Mouse (Mus musculus) lung, postnatal 25 days (tissue): ENCODE results near the gene Tmem150b.

ENCODE experiments used
- DNase-seq: peaks from one replicate; pipeline ENCODE4 v3.0.0; 2022; ENCODE audit warnings: low spot score

Gene Tmem150b

DNA sequence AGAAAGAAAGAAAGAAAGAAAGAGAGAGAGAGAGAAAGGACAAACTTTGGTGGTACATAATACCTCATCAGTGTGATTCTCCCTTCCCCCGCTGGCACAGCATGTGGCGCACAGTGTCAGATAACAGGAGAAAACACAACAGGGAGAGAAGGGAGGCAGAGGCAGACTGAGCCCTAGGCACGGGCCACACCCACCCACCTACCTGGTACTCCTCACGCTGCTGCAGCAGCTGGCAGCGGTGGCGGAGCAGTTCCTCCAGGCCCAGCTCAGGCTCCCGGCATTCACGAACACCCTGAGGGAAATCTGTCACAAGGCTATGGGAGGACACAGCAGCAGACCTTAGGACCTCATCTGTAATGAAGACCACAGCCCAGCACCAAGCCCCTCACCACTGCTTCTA is 61.9 kb downstream of the Tmem150b start:
- DNase-seq = no peak

GRCm38 (mm10) chr7:4659911-4660443 is 65.1 kb downstream of the Tmem150b start:
- DNase-seq = no peak

DNA sequence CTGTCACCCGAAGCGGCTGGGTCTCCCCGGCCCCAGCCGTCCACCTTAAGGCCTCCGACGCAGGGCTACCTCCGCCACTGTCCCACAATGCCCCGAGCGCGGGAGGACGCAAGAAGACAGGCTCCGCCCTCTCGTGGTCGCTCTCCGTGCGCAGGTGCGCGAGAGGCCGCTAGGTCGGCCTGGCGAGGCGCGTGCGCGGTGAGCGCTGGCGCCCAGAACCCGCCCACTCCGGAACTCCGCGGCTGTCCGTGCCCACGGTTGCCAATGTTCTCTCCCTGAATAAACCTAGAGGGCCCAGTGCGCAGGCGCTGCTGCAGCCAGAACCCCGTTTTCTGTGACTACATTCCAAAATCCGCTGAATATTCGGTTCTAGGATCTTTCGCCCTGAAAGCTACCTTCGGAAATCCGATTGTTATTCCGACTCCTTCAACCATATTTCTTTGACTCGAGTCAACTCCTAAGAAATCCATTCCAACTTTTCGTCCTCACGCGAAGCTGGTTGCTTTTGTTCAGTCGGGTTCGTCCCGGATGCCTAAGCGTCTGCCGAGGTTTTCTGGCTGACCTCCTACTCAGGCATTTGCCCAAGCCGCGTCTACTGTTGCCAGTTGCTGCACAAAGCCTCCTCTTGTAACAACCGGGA is 66.0 kb downstream of the Tmem150b start, which contains the start of gene Ppp6r1:
Gene Ppp6r1, minus strand, starts transcription at position 108 of the 640 bp plus-strand sequence.
- DNase-seq = peak; percentile 97

- no peak for DNase-seq
Measured at GRCm38 (mm10) chr7:4658128-4658907, 66.7 kb downstream of the Tmem150b start.

DNA sequence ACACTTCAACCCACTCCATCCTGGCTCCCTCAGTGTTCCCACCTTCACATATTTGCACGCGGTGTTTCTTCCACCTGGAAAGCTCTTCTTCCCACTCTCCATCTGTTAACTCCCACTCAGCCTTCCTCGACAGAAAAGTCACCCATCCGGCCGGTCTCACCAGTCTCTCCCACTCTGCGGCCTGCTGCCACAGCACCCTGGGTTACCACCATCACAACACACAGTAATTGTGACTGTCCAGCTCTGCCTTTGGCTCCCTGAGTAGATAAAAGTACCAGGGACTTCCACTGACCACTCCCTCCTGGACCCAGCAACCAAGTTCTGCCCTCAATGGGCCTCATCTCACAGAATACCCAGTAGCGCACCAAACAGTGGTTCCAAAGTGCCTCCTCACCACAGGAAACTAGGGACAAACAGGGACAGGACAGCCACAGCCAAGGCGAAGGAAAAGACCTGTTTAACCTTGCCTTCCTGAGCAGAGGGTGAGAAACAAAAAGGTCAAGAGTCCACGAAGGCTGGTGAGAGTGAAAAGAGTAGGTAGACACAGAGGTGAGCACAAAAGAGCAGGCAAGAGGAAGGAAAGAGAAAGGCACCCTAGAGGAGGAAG is 67.4 kb downstream of the Tmem150b start:
- peak; percentile 48 for DNase-seq
